Mouse (Mus musculus) induced T-regulatory cell, adult 2 months (primary cell): ENCODE measurements around the gene Arhgef12.
"Not testable (repeated sequence)": the region's sequence is repeated elsewhere in the genome, so short reads cannot be mapped to it uniquely, and the experiment has no call there.

Source experiments
- DNase-seq: peaks from one replicate; pipeline ENCODE4 v3.0.0-alpha.2; 2012; ENCODE audit warnings: low read depth

Arhgef12 gene

DNA sequence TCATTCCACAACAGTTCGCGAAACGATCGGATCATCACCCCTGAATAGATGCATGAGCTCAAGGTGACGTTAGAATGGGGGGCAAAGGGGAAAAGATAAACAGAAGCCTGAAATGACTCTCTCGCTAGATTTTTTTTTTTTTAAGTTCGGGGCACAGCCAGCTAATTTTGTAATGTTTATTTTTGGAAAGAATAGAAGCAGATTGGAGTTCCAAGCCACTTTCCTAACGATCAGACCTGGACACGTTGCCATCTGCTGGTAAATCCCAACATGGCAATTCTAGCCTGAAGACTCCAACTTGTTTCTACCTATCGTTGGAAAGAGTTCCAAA lies at the start of gene Arhgef12:
TSS of gene Arhgef12 (minus strand) at position 53 of the 331 bp plus-strand sequence.
- DNase-seq = no peak

DNA sequence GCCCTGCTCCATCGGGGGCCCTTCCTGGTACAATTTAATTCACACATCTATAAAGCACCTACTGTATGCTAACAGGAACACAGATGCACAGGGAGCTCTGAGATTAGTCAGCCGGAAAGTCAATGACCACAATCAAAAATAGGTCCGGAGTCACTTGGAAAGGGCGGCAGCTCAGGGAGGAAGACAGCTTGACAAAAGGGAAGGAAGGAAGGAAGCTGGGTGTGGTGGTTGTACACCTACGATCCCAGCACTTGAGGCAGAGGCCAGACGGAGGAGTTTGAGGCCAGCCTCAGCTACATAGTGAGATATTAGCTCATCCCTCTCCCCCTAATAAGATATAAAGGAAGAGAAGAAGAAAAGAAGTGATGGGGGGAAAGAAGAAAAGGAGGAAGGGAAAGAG lies 48.9 kb upstream of the Arhgef12 start:
- no peak for DNase-seq

GRCm38 (mm10) chr9:43151779-43152178 lies 44.7 kb upstream of the Arhgef12 start:
- no peak for DNase-seq

DNA sequence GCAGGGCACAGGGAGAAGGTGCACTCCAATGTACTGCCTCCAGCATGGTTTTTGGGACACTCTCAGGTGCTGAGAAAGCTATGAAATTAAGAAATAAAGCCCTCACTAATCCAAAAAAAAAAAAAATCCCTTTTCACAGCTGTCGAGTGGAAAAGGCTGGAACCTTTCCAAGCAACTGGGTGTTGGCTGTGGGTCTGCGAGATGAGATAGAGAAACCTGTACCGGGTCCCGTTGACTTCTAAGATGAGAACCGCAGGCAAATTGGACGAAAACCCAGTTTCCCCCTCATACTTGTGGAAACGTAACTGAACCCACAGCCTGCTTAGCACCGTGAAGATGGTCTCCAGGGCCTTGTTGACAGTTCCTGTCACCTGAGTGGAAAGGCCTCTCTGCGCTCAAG lies 43.9 kb upstream of the Arhgef12 start:
- no peak for DNase-seq

GRCm38 (mm10) chr9:43150075-43150474 lies 43.0 kb upstream of the Arhgef12 start:
- DNase-seq = no peak

- no peak for DNase-seq
Observed at GRCm38 (mm10) chr9:43149498-43149897, 42.5 kb upstream of the Arhgef12 start.

DNA sequence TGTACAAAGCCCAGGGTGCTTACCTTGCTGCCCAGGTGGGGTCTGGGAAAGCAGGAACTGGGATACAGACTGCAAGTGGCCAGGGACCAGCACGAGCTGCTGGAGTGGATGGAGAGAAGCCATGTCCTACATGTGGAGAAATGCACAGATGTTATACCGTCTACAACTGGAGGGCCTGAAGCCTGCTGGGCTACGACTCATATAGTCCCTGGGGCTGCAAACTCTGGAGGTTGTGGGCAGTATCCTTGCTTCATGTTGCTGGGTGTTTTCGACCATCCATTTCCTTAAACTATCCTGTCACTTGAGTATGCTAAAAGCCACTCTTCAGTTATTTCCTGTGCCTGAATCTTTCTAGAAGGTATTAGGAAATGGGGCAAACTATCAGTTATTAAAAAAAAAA lies 38.2 kb upstream of the Arhgef12 start:
- no peak for DNase-seq

DNA sequence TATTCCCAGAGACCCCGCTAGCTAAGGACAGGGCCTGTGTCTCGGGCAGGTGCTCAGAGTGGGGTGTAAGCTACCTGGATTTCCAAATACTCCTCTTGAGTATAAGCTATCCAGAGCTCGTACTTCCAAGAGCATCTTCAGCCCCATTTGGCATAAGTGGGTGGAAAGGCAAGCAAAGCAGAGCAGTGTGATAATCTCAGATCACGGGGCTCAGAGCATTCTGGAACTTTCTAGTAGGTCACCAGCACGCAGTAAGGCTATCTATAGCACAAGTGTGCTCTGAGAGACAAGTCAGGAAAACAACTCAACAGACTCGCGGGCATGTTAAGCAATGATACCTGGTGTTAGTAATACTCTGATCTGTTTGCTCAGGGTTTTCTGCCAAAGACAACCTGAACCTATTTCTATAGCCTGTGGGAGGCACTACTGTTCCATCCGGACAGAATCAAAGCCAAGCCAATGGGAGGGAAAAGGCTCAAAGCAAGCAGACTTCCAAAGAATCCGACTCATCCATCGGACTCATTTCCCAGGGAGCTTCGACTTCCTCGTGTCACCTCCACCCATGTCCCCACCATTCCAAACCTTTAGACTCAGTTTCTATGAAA lies 37.3 kb upstream of the Arhgef12 start:
- no peak for DNase-seq

GRCm38 (mm10) chr9:43141839-43142238 lies 34.8 kb upstream of the Arhgef12 start:
- peak; percentile 66 for DNase-seq

GRCm38 (mm10) chr9:43133525-43133924 lies 26.5 kb upstream of the Arhgef12 start:
- no peak for DNase-seq

DNA sequence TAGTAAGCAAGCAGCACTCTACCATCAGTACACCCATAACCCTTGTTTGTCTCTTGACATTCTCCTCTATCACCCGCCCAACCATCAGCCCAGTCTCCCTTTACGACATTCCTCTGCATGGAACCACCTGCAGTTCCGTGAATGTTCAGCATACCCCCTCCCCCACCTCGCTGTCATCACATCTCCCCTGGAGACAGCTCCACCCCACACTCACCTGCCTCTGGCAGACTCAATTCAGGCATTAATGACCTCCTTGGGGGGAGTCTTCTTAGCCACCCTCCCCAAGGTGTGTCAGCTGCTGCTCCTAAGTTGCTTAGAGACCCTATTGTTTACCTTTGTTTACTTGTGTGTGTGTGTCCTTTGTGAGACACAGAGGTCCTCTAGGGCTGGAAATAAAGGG lies 25.3 kb upstream of the Arhgef12 start:
- DNase-seq = no peak

- DNase-seq = no peak
Observed at GRCm38 (mm10) chr9:43131940-43132339, 24.9 kb upstream of the Arhgef12 start.

DNA sequence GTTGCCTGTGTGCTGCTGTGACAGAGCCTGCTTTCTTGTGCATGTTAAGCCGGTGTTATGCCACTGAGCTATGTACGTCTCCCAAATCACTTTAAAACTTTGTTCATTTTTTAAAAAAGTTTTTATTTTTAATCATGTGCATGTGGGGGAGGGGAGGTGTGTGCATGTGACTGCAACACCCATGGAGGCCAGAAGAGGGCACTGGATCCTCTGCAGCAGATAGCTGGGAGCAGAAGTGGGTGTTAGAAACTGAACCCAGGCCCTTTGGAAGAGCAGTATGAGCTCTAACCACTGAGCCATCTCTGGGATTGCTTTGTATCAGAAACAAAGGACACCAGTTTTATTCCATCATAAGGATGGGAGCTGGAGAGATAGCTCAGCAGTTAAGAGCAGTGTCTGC lies 23.6 kb upstream of the Arhgef12 start:
- no peak for DNase-seq

DNA sequence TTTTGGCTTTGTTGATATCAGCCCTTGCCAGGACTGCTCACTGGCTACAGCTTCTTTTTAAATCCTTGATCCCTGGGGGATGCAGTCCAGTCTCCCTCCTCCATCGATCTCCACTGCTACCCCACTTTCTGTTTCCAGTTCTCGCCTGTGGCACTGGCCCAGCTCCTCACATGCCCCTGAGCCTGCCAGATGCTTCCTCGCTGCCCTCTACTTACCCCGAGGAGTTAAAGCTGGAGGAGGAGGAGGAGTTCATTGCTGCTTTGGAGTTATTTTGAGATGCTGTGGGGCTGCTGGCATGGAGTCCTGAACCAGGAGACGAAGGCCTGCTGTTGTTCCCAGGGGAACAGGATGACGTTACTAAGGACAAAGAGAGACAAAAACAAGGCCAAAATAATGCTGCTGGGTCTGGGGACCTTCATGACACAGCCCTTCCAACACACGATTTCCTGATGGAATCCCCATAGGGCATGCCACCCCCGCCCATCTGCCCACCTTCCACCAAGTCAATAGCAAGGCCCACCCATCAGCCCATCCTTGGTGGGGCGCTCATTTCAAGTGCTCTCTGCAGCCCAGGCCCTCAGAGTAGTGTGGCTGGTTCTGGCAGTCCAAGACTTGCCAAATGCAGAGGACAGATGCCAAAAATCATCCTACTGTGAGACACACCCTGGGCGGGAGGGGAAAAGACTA lies 20.2 kb upstream of the Arhgef12 start:
- DNase-seq = no peak

DNA sequence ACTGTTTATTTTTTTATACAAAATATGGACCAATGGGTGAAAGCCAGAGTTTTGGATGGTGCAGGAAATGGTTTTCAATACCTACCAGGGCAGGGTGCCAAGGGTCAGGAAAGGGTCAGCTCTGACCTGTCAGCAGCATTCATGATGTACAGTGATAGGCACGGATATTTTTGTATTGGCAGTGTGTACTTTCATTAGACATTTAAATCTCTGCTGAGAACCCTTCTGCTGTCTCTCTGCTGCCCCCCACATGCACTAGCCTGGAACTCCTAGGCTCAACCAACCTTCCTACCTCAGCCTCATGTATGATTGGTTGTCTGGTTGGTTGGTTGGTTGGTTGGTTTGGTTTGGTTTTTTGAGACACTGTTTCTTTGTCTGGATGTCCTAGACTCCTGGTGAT lies 15.3 kb upstream of the Arhgef12 start:
- peak; percentile 20 for DNase-seq

- not testable (repeated sequence) for DNase-seq
Observed at GRCm38 (mm10) chr9:43121948-43122347, 14.9 kb upstream of the Arhgef12 start.

DNA sequence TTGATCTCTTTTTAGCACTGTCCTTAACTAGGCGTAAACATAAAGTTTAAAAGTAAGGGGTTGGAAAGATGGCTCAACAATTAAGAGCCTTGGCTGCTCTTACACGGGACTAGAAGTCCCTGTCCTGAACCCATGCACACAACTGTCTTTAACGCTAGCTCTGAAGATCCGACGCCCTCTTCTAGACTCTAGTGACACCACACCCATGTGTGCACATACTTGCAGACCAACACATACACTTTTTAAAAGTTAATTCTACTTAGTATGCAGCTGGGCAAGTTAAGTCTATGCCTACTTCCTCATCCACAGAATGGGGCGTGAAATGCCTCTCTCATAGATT lies 9.9 kb upstream of the Arhgef12 start:
- DNase-seq = no peak

GRCm38 (mm10) chr9:43116134-43116996 lies 9.3 kb upstream of the Arhgef12 start, which contains the start of gene Tmem136:
Gene Tmem136, minus strand, starts transcription at chr9:43116570.
- peak; percentile 61 for DNase-seq

GRCm38 (mm10) chr9:43115431-43116133 lies 8.5 kb upstream of the Arhgef12 start:
- no peak for DNase-seq

- DNase-seq = no peak
Observed at GRCm38 (mm10) chr9:43114833-43115232, 7.8 kb upstream of the Arhgef12 start.

GRCm38 (mm10) chr9:43110286-43110980 lies 3.4 kb upstream of the Arhgef12 start:
- DNase-seq = no peak

DNA sequence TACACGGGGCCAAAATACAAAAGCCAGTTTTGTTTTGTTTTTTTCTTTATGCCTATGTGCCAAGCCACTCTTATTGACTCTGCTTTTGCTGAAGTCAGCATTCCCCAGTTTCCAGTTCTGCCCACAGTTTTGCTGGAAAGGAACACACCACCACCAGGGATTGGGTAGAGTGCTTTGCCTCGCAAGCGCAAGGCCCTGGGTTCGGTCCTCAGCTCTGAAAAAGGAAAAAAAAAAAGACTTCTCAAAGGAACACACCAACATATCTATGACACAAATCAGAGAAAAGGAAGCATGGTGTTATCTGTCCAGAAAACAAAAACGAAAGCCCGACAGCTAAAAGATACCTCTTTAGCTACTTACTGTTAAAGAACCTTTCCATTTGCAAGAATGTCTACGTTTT lies 2.1 kb upstream of the Arhgef12 start:
- DNase-seq = no peak
